Mouse (Mus musculus) brain, adult 2 months (tissue): ENCODE results near the gene Aldh1a1.

Experiments used
- DNase-seq: peaks from one replicate; pipeline ENCODE4 v3.0.0; 2011; ENCODE audit warnings: low read depth, low spot score

Gene Aldh1a1

GRCm38 (mm10) chr19:20653082-20653676, 160.7 kb downstream of the Aldh1a1 start:
- no peak for DNase-seq

GRCm38 (mm10) chr19:20654141-20654873, 161.8 kb downstream of the Aldh1a1 start:
- no peak for DNase-seq

- peak; percentile 10 for DNase-seq
Observed at GRCm38 (mm10) chr19:20677697-20678355, 185.3 kb downstream of the Aldh1a1 start.
